Mouse (Mus musculus): ENCODE data around the gene Arhgap23.
A peak's percentile ranks its signal among the peaks of the same experiment; 100 is the strongest.

Arhgap23 gene

GRCm38 (mm10) chr11:97435808-97436491 is 20.6 kb downstream of the Arhgap23 start:
- peak; percentile 58 for DNase-seq

- peak; percentile 85 for DNase-seq
Observed at GRCm38 (mm10) chr11:97437745-97438144, 22.4 kb downstream of the Arhgap23 start.

GRCm38 (mm10) chr11:97438868-97439267 is 23.5 kb downstream of the Arhgap23 start:
- peak; percentile 58 for DNase-seq

- DNase-seq: peak; percentile 75
Observed at GRCm38 (mm10) chr11:97439935-97440334, 24.6 kb downstream of the Arhgap23 start.

GRCm38 (mm10) chr11:97440441-97440881 is 25.1 kb downstream of the Arhgap23 start:
- no peak for DNase-seq

GRCm38 (mm10) chr11:97441036-97441657 is 25.8 kb downstream of the Arhgap23 start:
- no peak for DNase-seq

GRCm38 (mm10) chr11:97441658-97442125 is 26.4 kb downstream of the Arhgap23 start:
- DNase-seq: no peak

- no peak for DNase-seq
Observed at GRCm38 (mm10) chr11:97442891-97443675, 27.8 kb downstream of the Arhgap23 start.

GRCm38 (mm10) chr11:97445596-97445995 is 30.3 kb downstream of the Arhgap23 start:
- no peak for DNase-seq

- DNase-seq: no peak
Observed at GRCm38 (mm10) chr11:97445999-97446511, 30.7 kb downstream of the Arhgap23 start.

GRCm38 (mm10) chr11:97447979-97448378 is 32.6 kb downstream of the Arhgap23 start:
- DNase-seq: no peak

GRCm38 (mm10) chr11:97448611-97449394 is 33.5 kb downstream of the Arhgap23 start:
- no peak for DNase-seq

GRCm38 (mm10) chr11:97449601-97450293 is 34.4 kb downstream of the Arhgap23 start:
- peak; percentile 77 for DNase-seq

GRCm38 (mm10) chr11:97450305-97450922 is 35.1 kb downstream of the Arhgap23 start:
- DNase-seq: no peak

GRCm38 (mm10) chr11:97451625-97452024 is 36.3 kb downstream of the Arhgap23 start:
- DNase-seq: no peak

- no peak for DNase-seq
Observed at GRCm38 (mm10) chr11:97457120-97457519, 41.8 kb downstream of the Arhgap23 start.

- DNase-seq: no peak
Observed at GRCm38 (mm10) chr11:97461307-97461820, 46.0 kb downstream of the Arhgap23 start.

- no peak for DNase-seq
Observed at GRCm38 (mm10) chr11:97462538-97462937, 47.2 kb downstream of the Arhgap23 start.

GRCm38 (mm10) chr11:97463166-97463565 is 47.8 kb downstream of the Arhgap23 start:
- no peak for DNase-seq

- no peak for DNase-seq
Observed at GRCm38 (mm10) chr11:97463991-97464390, 48.7 kb downstream of the Arhgap23 start.

- no peak for DNase-seq
Observed at GRCm38 (mm10) chr11:97465957-97466356, 50.6 kb downstream of the Arhgap23 start.

All from kidney, adult 11 months (tissue).